Comparison of ENCODE assay signal across 31 mouse cellular contexts in the genomic region with DNA sequence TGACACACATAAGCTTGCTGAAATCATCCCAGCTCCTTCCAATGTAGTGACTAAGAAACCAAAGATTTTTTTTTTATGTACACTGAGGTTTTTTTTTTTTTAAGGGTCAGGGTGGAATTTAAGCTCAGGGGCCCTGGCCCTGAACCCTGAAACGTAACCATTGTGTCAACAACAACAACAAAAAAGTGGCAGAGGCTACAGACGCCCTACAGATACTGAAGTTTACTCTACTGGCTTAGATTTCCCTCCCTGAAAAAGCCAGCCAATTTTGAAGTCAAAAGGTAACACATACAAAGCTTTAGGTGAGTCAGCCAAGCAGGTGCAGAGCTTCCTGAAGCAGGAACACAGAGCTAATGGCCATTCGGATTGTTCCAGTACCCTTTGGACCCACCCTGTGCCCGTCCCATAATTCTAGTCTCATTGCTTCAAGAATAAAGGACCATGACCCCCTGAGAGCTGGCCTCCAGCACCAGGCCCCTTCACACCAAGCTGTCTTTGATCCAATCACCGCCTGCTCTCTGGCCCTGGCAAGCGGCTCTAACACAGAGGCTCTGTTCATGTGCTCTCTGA. TPM values are rescaled to one million over a fixed set of nuclear protein-coding genes. Genes with fewer than 3 reads are reported as not detected.
DNase-seq lines count a peak whose midpoint lies in the region; ATAC-seq and TF ChIP-seq lines count a peak whose summit lies in the region.
"Had no signal": no experiment of that assay in that cellular context is flagged by ENCODE, and none has a peak within 500 bp of the region (broad histone marks: within the 10 kb centered on the region; RNA-seq: fewer than 3 reads in every experiment).

No protein-coding gene starts in this region.

- no peak overlapping the region for H3K9ac ChIP-seq in intestine, embryonic 14.5 days (ENCODE audit: low read length)
- no peak overlapping the region for H3K9ac ChIP-seq in intestine, embryonic 16.5 days (ENCODE audit: low read depth, low read length)
- no peak overlapping the region for H3K9ac ChIP-seq in stomach, embryonic 14.5 days (replicated peaks; ENCODE audit: low read depth, low read length)
- no peak overlapping the region for H3K9ac ChIP-seq in stomach, postnatal 0 days (ENCODE audit: low read length)
- H3K9ac ChIP-seq: forebrain, postnatal 0 days; hindbrain, embryonic 13.5 days had no signal

- peaks cover 5% of the 10 kb centered on the region; the same call in 1 of the 2 replicates for H3K4me1 ChIP-seq in intestine, embryonic 14.5 days (replicated peaks; ENCODE audit: control insufficient read depth, insufficient read depth, low read length)
- peaks cover 19% of the 10 kb centered on the region for H3K4me1 ChIP-seq in intestine, embryonic 16.5 days (ENCODE audit: control insufficient read depth, insufficient read depth, low read length)
- peaks cover 8% of the 10 kb centered on the region; the same call in 1 of the 2 replicates for H3K4me1 ChIP-seq in stomach, embryonic 14.5 days (ENCODE audit: control insufficient read depth, insufficient read depth, low read length)
- H3K4me1 ChIP-seq in stomach, postnatal 0 days (replicated peaks; ENCODE audit: control insufficient read depth, insufficient read depth) = peaks cover 4% of the 10 kb centered on the region
- H3K4me1 ChIP-seq: forebrain, embryonic 10.5 days; hindbrain, embryonic 13.5 days had no signal

- peak overlapping the region; percentile 69 for H3K27ac ChIP-seq in intestine, embryonic 14.5 days (ENCODE audit: low read depth)
- H3K27ac ChIP-seq in intestine, embryonic 16.5 days (ENCODE audit: low read length) = peak overlapping the region; percentile 92
- peak overlapping the region; percentile 75 for H3K27ac ChIP-seq in stomach, embryonic 14.5 days (ENCODE audit: low read length)
- H3K27ac ChIP-seq in stomach, postnatal 0 days (replicated peaks) = peak overlapping the region; percentile 87
- H3K27ac ChIP-seq: forebrain, embryonic 10.5 days; gastrocnemius, adult 2 months; hindbrain, embryonic 13.5 days had no signal

- TF ChIP-seq CTCF in stomach, postnatal 0 days (IDR thresholded peaks at IDR 0.05; ENCODE audit: low read depth) = no peak

- whole genome bisulfite sequencing in intestine, embryonic 14.5 days = 49% methylated on average over 6 of the region's 6 CpGs
- WGBS in intestine, embryonic 16.5 days = 33% methylated on average over 6 of the region's 6 CpGs
- 49% methylated on average over 6 of the region's 6 CpGs for WGBS in stomach, embryonic 14.5 days
- 45% methylated on average over 6 of the region's 6 CpGs for WGBS in stomach, postnatal 0 days

- ATAC-seq in intestine, embryonic 14.5 days (replicated peaks; ENCODE audit: low FRiP score, low TSS enrichment, low read depth) = peak; percentile 47; the same call in 1 of the 2 replicates
- peak; percentile 66 for ATAC-seq in intestine, embryonic 16.5 days
- peak; percentile 69; the same call in 1 of the 2 replicates for ATAC-seq in stomach, embryonic 14.5 days (ENCODE audit: insufficient number of reproducible peaks, insufficient read depth, low FRiP score, low read depth)
- peak; percentile 84 for ATAC-seq in stomach, postnatal 0 days (ENCODE audit: low FRiP score, low TSS enrichment)
- no peak for ATAC-seq in cerebellum, adult (ENCODE audit: insufficient number of reproducible peaks, low FRiP score, low TSS enrichment)
- ATAC-seq: forebrain, embryonic 14.5 days; forebrain, postnatal 0 days; hindbrain, embryonic 16.5 days; Patski had no signal

- no peak for DNase-seq in intestine, embryonic 14.5 days (ENCODE audit: low spot score)
- DNase-seq in stomach, postnatal 0 days (ENCODE audit: low spot score) = peak; percentile 68
- DNase-seq in ovary, adult 18-20 months (ENCODE audit: low spot score) = no peak
- DNase-seq in embryo, embryonic 11 days = no peak
- DNase-seq: adrenal gland, postnatal 10 days; adrenal gland, postnatal 36 days; B cell, adult 2 months; cerebellum, adult 11 months; cerebellum, adult 2 months; cerebellum, postnatal 10 days; cerebellum, postnatal 36 days; forebrain, postnatal 0 days; gastrocnemius, adult 2 months; gastrocnemius, postnatal 14 days; heart, adult 11 months had no signal

- no peaks in the 10 kb centered on the region for H3K27me3 ChIP-seq in intestine, embryonic 14.5 days (replicated peaks; ENCODE audit: control insufficient read depth, insufficient read depth, low read length)
- no peaks in the 10 kb centered on the region for H3K27me3 ChIP-seq in intestine, embryonic 16.5 days (replicated peaks; ENCODE audit: control insufficient read depth, insufficient read depth, low read length)
- H3K27me3 ChIP-seq in stomach, embryonic 14.5 days (ENCODE audit: control insufficient read depth, insufficient read depth, low read length) = no peaks in the 10 kb centered on the region
- no peaks in the 10 kb centered on the region for H3K27me3 ChIP-seq in stomach, postnatal 0 days (ENCODE audit: control insufficient read depth, insufficient read depth, low read length)
- H3K27me3 ChIP-seq: hindbrain, embryonic 13.5 days; Patski had no signal

- no peak overlapping the region for H3K4me2 ChIP-seq in intestine, embryonic 14.5 days (ENCODE audit: low read length)
- H3K4me2 ChIP-seq in intestine, embryonic 16.5 days (ENCODE audit: low read depth, low read length) = peak overlapping the region; percentile 20
- H3K4me2 ChIP-seq in stomach, embryonic 14.5 days (replicated peaks; ENCODE audit: low read depth, low read length) = no peak overlapping the region
- no peak overlapping the region for H3K4me2 ChIP-seq in stomach, postnatal 0 days (replicated peaks; ENCODE audit: low read depth)
- H3K4me2 ChIP-seq: heart, embryonic 11.5 days; hindbrain, embryonic 13.5 days had no signal

- no peaks in the 10 kb centered on the region for H3K36me3 ChIP-seq in intestine, embryonic 14.5 days (ENCODE audit: control insufficient read depth, insufficient read depth, low read length)
- no peaks in the 10 kb centered on the region for H3K36me3 ChIP-seq in intestine, embryonic 16.5 days (ENCODE audit: control insufficient read depth, insufficient read depth, low read length)
- no peaks in the 10 kb centered on the region for H3K36me3 ChIP-seq in stomach, embryonic 14.5 days (ENCODE audit: control insufficient read depth, insufficient read depth, low read length)
- no peaks in the 10 kb centered on the region for H3K36me3 ChIP-seq in stomach, postnatal 0 days (ENCODE audit: control insufficient read depth, insufficient read depth, low read length)
- H3K36me3 ChIP-seq: forebrain, embryonic 10.5 days; G1E; hindbrain, embryonic 13.5 days had no signal

- no peak overlapping the region for H3K4me3 ChIP-seq in intestine, embryonic 14.5 days (ENCODE audit: low read depth, low read length)
- no peak overlapping the region for H3K4me3 ChIP-seq in intestine, embryonic 16.5 days (ENCODE audit: low read length)
- H3K4me3 ChIP-seq in stomach, embryonic 14.5 days (ENCODE audit: low read depth, low read length) = no peak overlapping the region
- no peak overlapping the region for H3K4me3 ChIP-seq in stomach, postnatal 0 days (ENCODE audit: low read depth, low read length)
- H3K4me3 ChIP-seq: forebrain, embryonic 10.5 days; gastrocnemius, adult 2 months; hindbrain, embryonic 13.5 days had no signal

- H3K9me3 ChIP-seq in intestine, embryonic 14.5 days (ENCODE audit: control insufficient read depth, low read length) = no peaks in the 10 kb centered on the region
- no peaks in the 10 kb centered on the region for H3K9me3 ChIP-seq in intestine, embryonic 16.5 days (ENCODE audit: control insufficient read depth, low read length)
- no peaks in the 10 kb centered on the region for H3K9me3 ChIP-seq in stomach, embryonic 14.5 days (ENCODE audit: control insufficient read depth, low read depth, low read length)
- H3K9me3 ChIP-seq in stomach, postnatal 0 days (ENCODE audit: control insufficient read depth, low read length) = no peaks in the 10 kb centered on the region
- H3K9me3 ChIP-seq: forebrain, embryonic 10.5 days; hindbrain, embryonic 13.5 days had no signal

- peak; percentile 79 for TF ChIP-seq EP300 in stomach, postnatal 0 days (optimal IDR thresholded peaks at IDR 0.05)

RNA-seq across cellular contexts. Expression of a gene that starts 9.5 kb away (rescaled TPM):
- 359 and 374 TPM in 2 replicates for polyA plus RNA-seq in intestine, embryonic 14.5 days (2014; fragmentation: Nextera tagmentation; extraction: Ambion mirVana)
- 884 and 955 TPM in 2 replicates for polyA plus RNA-seq in intestine, embryonic 16.5 days (2015; fragmentation: Nextera tagmentation; extraction: Ambion mirVana)
- polyA plus RNA-seq in stomach, embryonic 14.5 days (2014; fragmentation: Nextera tagmentation; extraction: Ambion mirVana) = 387 and 441 TPM in 2 replicates
- polyA plus RNA-seq in stomach, postnatal 0 days (2015; fragmentation: Nextera tagmentation; extraction: Ambion mirVana) = 1,512 and 1,618 TPM in 2 replicates
- polyA plus RNA-seq: G1E, Patski had no signal

RNA-seq across cellular contexts. Expression of a gene that starts 22.3 kb away (rescaled TPM):
- polyA plus RNA-seq in intestine, embryonic 14.5 days (2014; fragmentation: Nextera tagmentation; extraction: Ambion mirVana) = 1.3 TPM in 2 replicates
- 2.2 and 4.5 TPM in 2 replicates for polyA plus RNA-seq in intestine, embryonic 16.5 days (2015; fragmentation: Nextera tagmentation; extraction: Ambion mirVana)
- polyA plus RNA-seq in stomach, embryonic 14.5 days (2014; fragmentation: Nextera tagmentation; extraction: Ambion mirVana) = 215 and 241 TPM in 2 replicates
- 758 and 921 TPM in 2 replicates for polyA plus RNA-seq in stomach, postnatal 0 days (2015; fragmentation: Nextera tagmentation; extraction: Ambion mirVana)
- polyA plus RNA-seq: cortical plate, adult 2 months; frontal cortex, adult 2 months; G1E had no signal

RNA-seq across cellular contexts. Expression of a gene that starts 35.1 kb away (rescaled TPM):
- polyA plus RNA-seq in intestine, embryonic 14.5 days (2014; fragmentation: Nextera tagmentation; extraction: Ambion mirVana) = not detected in 2 replicates
- polyA plus RNA-seq in intestine, embryonic 16.5 days (2015; fragmentation: Nextera tagmentation; extraction: Ambion mirVana) = not detected in 2 replicates
- not detected in 2 replicates for polyA plus RNA-seq in stomach, embryonic 14.5 days (2014; fragmentation: Nextera tagmentation; extraction: Ambion mirVana)
- 0.04 TPM in 1 of 2 replicates, not detected in the other for polyA plus RNA-seq in stomach, postnatal 0 days (2015; fragmentation: Nextera tagmentation; extraction: Ambion mirVana)
- polyA plus RNA-seq: embryonic facial prominence, embryonic 11.5 days; embryonic facial prominence, embryonic 14.5 days; forebrain, embryonic 10.5 days; forebrain, embryonic 14.5 days; G1E; heart, embryonic 11.5 days; heart, embryonic 14.5 days; heart, postnatal 0 days; hindbrain, embryonic 13.5 days; Patski had no signal

RNA-seq across cellular contexts. Expression of a gene that starts 36.6 kb away (rescaled TPM):
- polyA plus RNA-seq in intestine, embryonic 14.5 days (2014; fragmentation: Nextera tagmentation; extraction: Ambion mirVana) = 0.11 TPM in 1 of 2 replicates, not detected in the other
- 0.29 TPM in 1 of 2 replicates, not detected in the other for polyA plus RNA-seq in intestine, embryonic 16.5 days (2015; fragmentation: Nextera tagmentation; extraction: Ambion mirVana)
- polyA plus RNA-seq in stomach, embryonic 14.5 days (2014; fragmentation: Nextera tagmentation; extraction: Ambion mirVana) = 76.1 and 140 TPM in 2 replicates
- 2,802 and 3,195 TPM in 2 replicates for polyA plus RNA-seq in stomach, postnatal 0 days (2015; fragmentation: Nextera tagmentation; extraction: Ambion mirVana)
- polyA plus RNA-seq: cerebellum, adult 2 months; cortical plate, adult 2 months; embryonic facial prominence, embryonic 11.5 days; forebrain, embryonic 10.5 days; forebrain, embryonic 14.5 days; forebrain, postnatal 0 days; frontal cortex, adult 2 months; G1E; heart, embryonic 11.5 days; heart, embryonic 14.5 days; heart, postnatal 0 days; hindbrain, embryonic 13.5 days; Patski had no signal

RNA-seq across cellular contexts. Expression of a gene that starts 49.4 kb away (rescaled TPM):
- polyA plus RNA-seq in intestine, embryonic 14.5 days (2014; fragmentation: Nextera tagmentation; extraction: Ambion mirVana) = 5.7 and 6.0 TPM in 2 replicates
- 7.3 and 7.9 TPM in 2 replicates for polyA plus RNA-seq in intestine, embryonic 16.5 days (2015; fragmentation: Nextera tagmentation; extraction: Ambion mirVana)
- polyA plus RNA-seq in stomach, embryonic 14.5 days (2014; fragmentation: Nextera tagmentation; extraction: Ambion mirVana) = 4.8 and 5.0 TPM in 2 replicates
- 279 and 287 TPM in 2 replicates for polyA plus RNA-seq in stomach, postnatal 0 days (2015; fragmentation: Nextera tagmentation; extraction: Ambion mirVana)
- polyA plus RNA-seq: cortical plate, adult 2 months; forebrain, embryonic 14.5 days; Patski had no signal

Comparison
In these comparisons a context has a peak if more than half of its experiments do, and no peak if none do; other contexts are left out.
1. RNA of a gene that starts 22.3 kb away (polyA plus RNA-seq): 758 to 921 TPM in stomach, postnatal 0 days and 215 to 241 TPM in stomach, embryonic 14.5 days; 2.2 to 4.5 TPM in intestine, embryonic 16.5 days and 1.3 TPM in intestine, embryonic 14.5 days; every median in the first group is over 10 times any median in the second.
2. Peak in every context shown above with its lines, with median percentiles within 50 percentile points of each other: H3K27ac ChIP-seq.